Comparison of ENCODE assay signal across 8 mouse cellular contexts in the genomic region with DNA sequence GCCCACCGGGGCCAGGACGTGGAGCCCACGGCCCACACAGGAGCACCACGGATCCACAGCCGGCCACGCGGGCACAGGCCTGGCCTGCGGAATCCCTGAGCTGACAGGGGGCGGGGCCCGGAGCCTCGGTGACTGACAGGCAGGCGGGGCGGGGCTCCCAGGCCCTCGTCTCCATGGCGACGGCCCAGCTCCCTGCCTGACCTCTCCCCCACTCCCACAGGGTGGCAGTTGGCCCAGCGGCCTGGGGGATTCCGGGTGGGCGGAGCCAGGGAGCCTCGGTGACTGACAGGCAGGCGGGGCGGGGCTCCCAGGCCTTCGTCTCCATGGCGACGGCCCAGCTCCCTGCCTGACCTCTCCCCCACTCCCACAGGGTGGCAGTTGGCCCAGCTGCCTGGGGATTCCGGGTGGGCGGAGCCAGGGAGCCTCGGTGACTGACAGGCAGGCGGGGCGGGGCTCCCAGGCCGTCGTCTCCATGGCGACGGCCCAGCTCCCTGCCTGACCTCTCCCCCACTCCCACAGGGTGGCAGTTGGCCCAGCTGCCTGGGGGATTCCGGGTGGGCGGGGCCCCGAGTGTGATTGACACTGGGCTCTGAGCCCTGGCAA. TPM values are rescaled to one million over a fixed set of nuclear protein-coding genes. Genes with fewer than 3 reads are reported as not detected.
DNase-seq lines count a peak whose midpoint lies in the region; ATAC-seq lines count a peak whose summit lies in the region.
"Not testable (repeated sequence)": the region's sequence is repeated elsewhere in the genome, so short reads cannot be mapped to it uniquely, and the experiment has no call there.

No protein-coding gene starts in this region.

- peak overlapping the region; percentile 77; the same call in 1 of the 2 replicates for H3K27ac ChIP-seq in hindbrain, embryonic 12.5 days

- not testable (repeated sequence) for H3K9me3 ChIP-seq in hindbrain, embryonic 12.5 days (replicated peaks)

- ATAC-seq in hindbrain, embryonic 12.5 days (ENCODE audit: low FRiP score) = peak; percentile 91

- H3K27me3 ChIP-seq in hindbrain, embryonic 12.5 days = not testable (repeated sequence)

- H3K4me1 ChIP-seq in hindbrain, embryonic 12.5 days = not testable (repeated sequence)

- H3K4me2 ChIP-seq in hindbrain, embryonic 12.5 days (replicated peaks) = peak overlapping the region; percentile 47

- WGBS in hindbrain, embryonic 12.5 days = 10% methylated on average over 8 of the region's 37 CpGs

- peak overlapping the region; percentile 23; the same call in 1 of the 2 replicates for H3K4me3 ChIP-seq in hindbrain, embryonic 12.5 days

- H3K9ac ChIP-seq in hindbrain, embryonic 12.5 days = not testable (repeated sequence)

- DNase-seq in NIH3T3 (ENCODE audit: low read depth) = peak; percentile 100
- peak; percentile 100 for DNase-seq in cerebellum, postnatal 10 days
- DNase-seq in frontal cortex, postnatal 10 days (ENCODE audit: low spot score in 2 of 2) = peak; percentile 100
- peak; percentile 100 for DNase-seq in layer of hippocampus, postnatal 14 days (ENCODE audit: low spot score in 2 of 2)
- peak; percentile 100 for DNase-seq in lung, postnatal 14 days
- peak; percentile 86 for DNase-seq in retina, adult 2 months (ENCODE audit: low read depth, low spot score)
- peak; percentile 100 for DNase-seq in thymus, postnatal 36 days

- not testable (repeated sequence) for H3K36me3 ChIP-seq in hindbrain, embryonic 12.5 days

RNA-seq across cellular contexts. Expression of gene Gm21887, which starts 11.5 kb away (rescaled TPM):
- polyA plus RNA-seq in hindbrain, embryonic 12.5 days (2016; fragmentation: Nextera tagmentation; extraction: Ambion mirVana) = 169 and 249 TPM in 2 replicates
- total RNA-seq in layer of hippocampus, postnatal 14 days (2021) = 100 to 1,000 TPM; 225 to 399 TPM

Comparison
In these comparisons a context has a peak if more than half of its experiments do, and no peak if none do; other contexts are left out.
1. Peak in every context shown above with its lines: DNase-seq, ATAC-seq, H3K4me3 ChIP-seq and H3K27ac ChIP-seq.